Mouse (Mus musculus) liver, embryonic 12.5 days (tissue): Measurements from ENCODE around the gene Lhfpl1. TPM values are rescaled to one million over a fixed set of nuclear protein-coding genes. Genes with fewer than 3 reads are reported as not detected.

Source experiments
- polyA plus RNA-seq: library from polyadenylated mRNA; unstranded; fragments of >200 nt; fragmentation: Nextera tagmentation; extraction: Ambion mirVana; gene quantifications from 2 replicates; pipeline ENCODE4 v1.2.1, GENCODE M21; 2016

The Lhfpl1 gene
- polyA plus RNA-seq, 1 experiment from 2014 or later, result not detected

Other genes with a start within 250 kb of the Lhfpl1 start
- gene Amot, start 156.1 kb upstream of the Lhfpl1 start, polyA plus RNA-seq, result 8.9 and 9.0 TPM in 2 replicates